Mouse (Mus musculus): Measurements from ENCODE around the gene Vstm2b.

Gene Vstm2b

GRCm38 (mm10) chr7:40898096-40898710, at the start of gene Vstm2b:
Vstm2b (plus strand) TSS chr7:40898328.
- no peak for DNase-seq (ENCODE audit: low read depth)

- DNase-seq (ENCODE audit: low read depth) = no peak
Measured at GRCm38 (mm10) chr7:40856088-40856625, 42.0 kb upstream of the Vstm2b start.

- no peak for DNase-seq (ENCODE audit: low read depth)
Measured at GRCm38 (mm10) chr7:40873380-40873990, 24.6 kb upstream of the Vstm2b start.

GRCm38 (mm10) chr7:40884855-40885489, 13.2 kb upstream of the Vstm2b start:
- DNase-seq (ENCODE audit: low read depth) = no peak

- no peak for DNase-seq (ENCODE audit: low read depth)
Measured at GRCm38 (mm10) chr7:40888358-40888757, 9.8 kb upstream of the Vstm2b start.

GRCm38 (mm10) chr7:40896964-40897363, 1.2 kb upstream of the Vstm2b start:
- no peak for DNase-seq (ENCODE audit: low read depth)

- DNase-seq (ENCODE audit: low read depth) = no peak
Measured at GRCm38 (mm10) chr7:40898711-40899375, 715 bp downstream of the Vstm2b start.

GRCm38 (mm10) chr7:40899376-40900265, 1.5 kb downstream of the Vstm2b start:
- DNase-seq (ENCODE audit: low read depth) = no peak

- no peak for DNase-seq (ENCODE audit: low read depth)
Measured at GRCm38 (mm10) chr7:40901201-40901600, 3.1 kb downstream of the Vstm2b start.

GRCm38 (mm10) chr7:40902506-40902905, 4.4 kb downstream of the Vstm2b start:
- no peak for DNase-seq (ENCODE audit: low read depth)

- DNase-seq (ENCODE audit: low read depth) = no peak
Measured at GRCm38 (mm10) chr7:40906484-40906883, 8.4 kb downstream of the Vstm2b start.

GRCm38 (mm10) chr7:40916761-40917160, 18.6 kb downstream of the Vstm2b start:
- DNase-seq (ENCODE audit: low read depth) = no peak

GRCm38 (mm10) chr7:40920118-40920517, 22.0 kb downstream of the Vstm2b start:
- DNase-seq (ENCODE audit: low read depth) = no peak

- DNase-seq (ENCODE audit: low read depth) = no peak
Measured at GRCm38 (mm10) chr7:40921281-40921680, 23.2 kb downstream of the Vstm2b start.

- no peak for DNase-seq (ENCODE audit: low read depth)
Measured at GRCm38 (mm10) chr7:40922871-40923270, 24.7 kb downstream of the Vstm2b start.

GRCm38 (mm10) chr7:40928391-40928790, 30.3 kb downstream of the Vstm2b start:
- DNase-seq (ENCODE audit: low read depth) = no peak

- no peak for DNase-seq (ENCODE audit: low read depth)
Measured at GRCm38 (mm10) chr7:40936617-40937212, 38.6 kb downstream of the Vstm2b start.

- no peak for DNase-seq (ENCODE audit: low read depth)
Measured at GRCm38 (mm10) chr7:40939371-40939770, 41.2 kb downstream of the Vstm2b start.

GRCm38 (mm10) chr7:40942233-40942935, 44.3 kb downstream of the Vstm2b start:
- DNase-seq (ENCODE audit: low read depth) = no peak

Measured in induced T-regulatory cell, adult 2 months (primary cell).